Mouse (Mus musculus) heart, adult 2 months (tissue): ENCODE measurements around the gene Snrpf.

Experiments used
- CTCF ChIP-seq: fragments of 200-600 bp; IDR thresholded peaks from 2 replicates; pipeline ENCODE4 v1.8.1; 2022; ENCODE audit warnings: antibody characterized with exemption, mild to moderate bottlenecking, moderate library complexity
- POLR2A ChIP-seq: fragments of 200-500 bp; IDR thresholded peaks from 2 replicates; pipeline ENCODE4 v1.6.1; 2011; ENCODE audit warnings: mild to moderate bottlenecking, low read depth, low read length, control low read depth; ENCODE audit not compliant: insufficient read depth

DNA sequence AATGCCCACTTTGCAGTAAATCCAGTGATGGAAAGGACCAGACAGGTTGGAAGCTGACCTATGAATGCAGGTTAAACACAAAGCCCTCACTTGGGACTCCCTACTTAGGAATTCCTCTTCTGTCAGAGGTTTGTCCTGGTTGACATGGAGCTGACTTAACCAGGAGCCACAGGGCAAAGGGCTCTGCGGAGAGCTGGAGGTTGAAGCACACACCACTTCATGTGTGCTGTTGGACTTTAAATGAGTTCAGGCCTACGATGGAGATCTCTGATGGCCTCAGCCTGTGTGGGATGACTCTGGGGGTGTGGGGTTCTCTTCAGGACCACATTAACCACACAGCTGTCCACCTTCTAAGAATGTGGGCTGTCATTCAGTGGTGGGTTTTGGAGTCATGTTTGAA lies 51.2 kb downstream of the Snrpf start:
- TF ChIP-seq CTCF (no peak), POLR2A (no peak)
